Mouse (Mus musculus): ENCODE data around the gene Rhbdd1.

- TF ChIP-seq CTCF (IDR thresholded peaks at IDR 0.05) (no peak), EP300 (IDR thresholded peaks at IDR 0.05; ENCODE audit: insufficient read depth, low read depth, low read length) (no peak)
Measured at GRCm38 (mm10) chr1:82328033-82328775, 12.0 kb downstream of the Rhbdd1 start.

Measured in heart, adult 2 months (tissue).